Mouse (Mus musculus) stomach, postnatal 0 days (tissue): ENCODE measurements around the gene Ash1l. TPM values are rescaled to one million over a fixed set of nuclear protein-coding genes. Genes with fewer than 3 reads are reported as not detected.
A peak's percentile ranks its signal among the peaks of the same experiment; 100 is the strongest.
"Not testable (repeated sequence)": the region's sequence is repeated elsewhere in the genome, so short reads cannot be mapped to it uniquely, and the experiment has no call there.

ENCODE experiments used
- ATAC-seq: fragments of 200-750 bp; cut with Nextera tagmentation; 2 replicates; pipeline ENCODE4 v1.8.0; 2017; ENCODE audit not compliant: low FRiP score, low TSS enrichment
- DNase-seq: peaks from one replicate; pipeline ENCODE4 v3.0.0-alpha.2; 2016; ENCODE audit warnings: low spot score
- H3K27ac ChIP-seq: fragments of 300-500 bp; sonication (generic); replicated peaks from 2 replicates; pipeline ENCODE4 v1.5.1; 2014; ENCODE audit warnings: mild to moderate bottlenecking, control low read depth
- H3K27me3 ChIP-seq: fragments of 300-500 bp; sonication (generic); 2 replicates; pipeline ENCODE4 v1.6.1; 2014; ENCODE audit warnings: low read length; ENCODE audit not compliant: control insufficient read depth, insufficient read depth
- H3K36me3 ChIP-seq: fragments of 300-500 bp; sonication (generic); 2 replicates; pipeline ENCODE4 v1.6.1; 2014; ENCODE audit warnings: low read length, mixed read lengths; ENCODE audit not compliant: control insufficient read depth, insufficient read depth
- H3K4me1 ChIP-seq: fragments of 300-500 bp; sonication (generic); replicated peaks from 2 replicates; pipeline ENCODE4 v1.6.1; 2014; ENCODE audit warnings: antibody characterized with exemption; ENCODE audit not compliant: control insufficient read depth, insufficient read depth
- H3K4me2 ChIP-seq: fragments of 300-500 bp; sonication (generic); replicated peaks from 2 replicates; pipeline ENCODE4 v1.6.1; 2014; ENCODE audit warnings: low read depth, mild to moderate bottlenecking, control low read depth, moderate library complexity
- H3K4me3 ChIP-seq: fragments of 300-500 bp; sonication (generic); 2 replicates; pipeline ENCODE4 v1.5.1; 2014; ENCODE audit warnings: low read depth, low read length, control low read depth
- H3K9ac ChIP-seq: fragments of 300-500 bp; sonication (generic); 2 replicates; pipeline ENCODE4 v1.6.1; 2014; ENCODE audit warnings: mild to moderate bottlenecking, low read length, control low read depth, mixed read lengths
- H3K9me3 ChIP-seq: fragments of 300-500 bp; sonication (generic); 2 replicates; pipeline ENCODE4 v1.6.1; 2016; ENCODE audit warnings: low read length; ENCODE audit not compliant: control insufficient read depth
- CTCF ChIP-seq: IDR thresholded peaks from 2 replicates; pipeline ENCODE4 v1.5.1; 2016; ENCODE audit warnings: antibody characterized with exemption, low read depth, mild to moderate bottlenecking, moderate library complexity
- EP300 ChIP-seq: optimal IDR thresholded peaks from 2 replicates; pipeline ENCODE3; 2016; ENCODE audit warnings: antibody characterized with exemption
- whole genome bisulfite sequencing: fragments of 180-500 bp; shearing (Covaris S2); extraction: QIAGEN DNeasy Blood & Tissue Kit; methylation state at CpG from one replicate; pipeline ENCODE4 v1.1.7; 2014; 5-methylcytosine and 5-hydroxymethylcytosine counted together
- polyA plus RNA-seq: library from polyadenylated mRNA; unstranded; fragments of >200 nt; fragmentation: Nextera tagmentation; extraction: Ambion mirVana; gene quantifications from 2 replicates; pipeline ENCODE4 v1.2.1, GENCODE M21; 2015

Gene Ash1l
- polyA plus RNA-seq, 1 experiment from 2014 or later = 9.2 TPM

DNA sequence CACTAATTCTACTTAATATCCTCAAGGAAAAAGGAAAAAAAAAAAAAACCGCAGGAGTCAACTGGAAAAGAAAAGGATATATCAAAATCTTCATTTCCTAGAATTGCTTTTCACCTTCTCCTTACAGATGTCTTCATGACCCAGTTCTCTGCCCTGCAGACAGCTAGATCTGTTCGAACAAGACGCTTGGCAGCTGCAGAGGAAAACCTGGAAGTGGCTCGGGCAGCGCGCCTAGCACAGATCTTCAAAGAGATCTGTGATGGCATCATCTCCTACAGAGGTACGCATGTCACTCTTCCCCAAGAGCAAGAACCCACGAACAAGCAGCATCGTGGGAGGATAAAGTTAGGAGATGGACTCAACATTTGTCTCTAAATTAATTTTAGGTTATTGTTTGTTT is 107.9 kb downstream of the Ash1l start:
- H3K27ac ChIP-seq = no peak overlapping the region
- WGBS = 96% methylated on average over 9 of the region's 9 CpGs
- H3K27me3 ChIP-seq = no peaks in the 10 kb centered on the region
- no peaks in the 10 kb centered on the region for H3K4me1 ChIP-seq
- H3K9ac ChIP-seq = no peak overlapping the region
- no peaks in the 10 kb centered on the region for H3K9me3 ChIP-seq
- no peak for DNase-seq
- H3K36me3 ChIP-seq = peaks cover 26% of the 10 kb centered on the region
- H3K4me2 ChIP-seq = no peak overlapping the region
- no peak overlapping the region for H3K4me3 ChIP-seq
- TF ChIP-seq EP300 (no peak), CTCF (no peak)
- ATAC-seq = no peak

GRCm38 (mm10) chr3:89058783-89059182 is 108.4 kb downstream of the Ash1l start:
- TF ChIP-seq CTCF (peak; percentile 69), EP300 (no peak)
- Histone ChIP-seq H3K4me1 (no peaks in the 10 kb centered on the region), H3K4me3 (no peak overlapping the region), H3K9ac (no peak overlapping the region), H3K27me3 (no peaks in the 10 kb centered on the region), H3K4me2 (no peak overlapping the region), H3K36me3 (peaks cover 30% of the 10 kb centered on the region), H3K9me3 (no peaks in the 10 kb centered on the region), H3K27ac (no peak overlapping the region)
- DNase-seq (peak; percentile 34), ATAC-seq (no peak)
- WGBS = 86% methylated on average over 3 of the region's 3 CpGs

DNA sequence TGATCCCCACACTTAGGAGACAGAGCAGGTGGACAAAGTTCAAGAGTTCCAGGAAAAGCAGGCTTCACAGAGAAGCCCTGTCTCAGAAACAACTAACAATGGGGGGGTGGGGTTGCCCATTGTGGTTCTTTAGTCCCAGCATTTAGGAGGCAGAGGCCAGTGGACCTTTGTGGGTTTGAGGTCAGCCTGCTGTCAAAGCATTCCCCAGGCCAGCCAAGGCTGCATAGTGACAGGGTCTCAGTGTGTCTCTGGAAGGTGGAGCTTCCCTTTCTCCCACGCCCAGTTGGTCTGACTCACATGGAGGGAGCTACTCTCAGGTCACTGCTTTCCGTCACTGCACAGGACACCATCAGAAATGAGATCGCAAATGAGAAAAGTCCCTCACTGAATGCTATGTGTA is 111.3 kb downstream of the Ash1l start:
- TF ChIP-seq CTCF (no peak), EP300 (no peak)
- DNase-seq (no peak), ATAC-seq (no peak)
- no peak overlapping the region for H3K27ac ChIP-seq
- no peak overlapping the region for H3K9ac ChIP-seq
- no peaks in the 10 kb centered on the region for H3K4me1 ChIP-seq
- H3K36me3 ChIP-seq = peaks cover 41% of the 10 kb centered on the region
- no peak overlapping the region for H3K4me3 ChIP-seq
- WGBS = 75% methylated on average over 3 of the region's 3 CpGs
- no peaks in the 10 kb centered on the region for H3K9me3 ChIP-seq
- H3K27me3 ChIP-seq = no peaks in the 10 kb centered on the region
- no peak overlapping the region for H3K4me2 ChIP-seq

DNA sequence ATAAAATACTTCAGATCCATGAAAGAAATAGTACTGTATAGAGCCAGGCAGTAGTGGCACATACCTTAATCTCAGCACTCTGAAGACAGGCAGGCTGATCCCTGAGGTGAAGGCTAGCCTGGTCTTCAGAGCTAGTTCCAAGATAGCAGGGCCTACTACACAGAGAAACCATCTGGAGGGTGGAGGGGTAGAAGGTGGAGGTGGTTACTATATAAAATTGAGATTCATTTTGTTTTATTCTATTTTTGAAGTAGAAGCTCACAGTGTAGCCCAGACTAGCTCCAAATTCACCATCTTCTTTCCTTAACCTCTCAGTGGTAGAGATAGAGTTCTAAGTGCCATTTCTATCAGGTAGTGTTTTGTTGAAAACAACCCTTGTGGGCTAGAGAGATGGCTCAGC is 116.8 kb downstream of the Ash1l start:
- Histone ChIP-seq H3K4me1 (no peaks in the 10 kb centered on the region), H3K9ac (no peak overlapping the region), H3K4me3 (no peak overlapping the region), H3K27ac (no peak overlapping the region), H3K4me2 (no peak overlapping the region), H3K9me3 (no peaks in the 10 kb centered on the region), H3K27me3 (no peaks in the 10 kb centered on the region), H3K36me3 (peaks cover 41% of the 10 kb centered on the region)
- DNase-seq (no peak), ATAC-seq (no peak)
- TF ChIP-seq EP300 (no peak), CTCF (no peak)

DNA sequence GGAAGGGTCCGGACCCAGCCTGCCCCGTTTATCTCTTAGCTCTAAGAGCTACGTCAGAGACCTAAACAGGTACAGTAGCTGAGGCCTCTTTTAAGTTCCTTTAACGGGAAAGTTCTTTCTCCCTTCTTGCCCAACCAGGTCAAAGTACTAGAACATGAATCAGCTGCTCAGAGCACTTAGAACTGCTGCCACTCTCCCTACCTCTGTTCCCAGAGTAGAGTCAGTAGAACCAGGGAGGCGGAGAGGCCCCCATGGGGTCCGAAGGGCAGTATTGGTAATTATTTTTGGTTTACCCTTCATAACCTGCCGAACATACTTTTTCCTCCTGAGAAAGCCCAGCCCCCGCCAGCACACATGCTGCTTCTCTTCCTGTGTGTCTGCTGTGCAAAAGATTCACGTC is 127.0 kb downstream of the Ash1l start:
- 90% methylated on average over 9 of the region's 9 CpGs for whole genome bisulfite sequencing
- no peak overlapping the region for H3K27ac ChIP-seq

DNA sequence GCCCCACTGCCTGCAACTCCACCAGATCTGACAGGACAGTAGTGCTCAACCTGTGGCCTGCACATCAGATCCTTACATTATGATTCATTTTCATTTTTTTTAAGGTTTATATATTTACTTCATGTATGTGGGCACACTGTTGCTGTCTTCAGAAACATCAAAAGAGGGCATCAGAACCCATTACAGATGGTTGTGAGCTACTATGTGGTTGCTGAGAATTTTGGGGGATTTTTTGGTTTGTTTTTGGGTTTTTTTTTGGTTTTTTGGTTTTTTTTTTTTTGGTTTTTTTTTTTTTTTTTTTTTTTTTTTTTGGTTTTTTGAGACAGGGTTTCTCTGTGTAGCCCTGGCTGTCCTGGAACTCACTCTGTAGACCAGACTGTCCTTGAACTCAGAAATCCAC is 131.9 kb downstream of the Ash1l start:
- not testable (repeated sequence) for H3K27ac ChIP-seq, H3K9ac ChIP-seq, H3K4me2 ChIP-seq, DNase-seq, H3K27me3 ChIP-seq, ATAC-seq, H3K4me3 ChIP-seq, H3K9me3 ChIP-seq, H3K4me1 ChIP-seq
- peaks cover 11% of the 10 kb centered on the region for H3K36me3 ChIP-seq

More for the DNA sequence above, 127.0 kb downstream of the Ash1l start:
- H3K27me3 ChIP-seq = no peaks in the 10 kb centered on the region
- no peaks in the 10 kb centered on the region for H3K9me3 ChIP-seq
- H3K4me1 ChIP-seq = no peaks in the 10 kb centered on the region
- ATAC-seq (no peak), DNase-seq (no peak)
- no peak overlapping the region for H3K9ac ChIP-seq
- H3K36me3 ChIP-seq = peaks cover 46% of the 10 kb centered on the region
- no peak overlapping the region for H3K4me2 ChIP-seq
- no peak overlapping the region for H3K4me3 ChIP-seq
- TF ChIP-seq EP300 (no peak), CTCF (no peak)

GRCm38 (mm10) chr3:89084133-89084532 is 133.7 kb downstream of the Ash1l start:
- H3K9me3 ChIP-seq = no peaks in the 10 kb centered on the region
- no peaks in the 10 kb centered on the region for H3K27me3 ChIP-seq
- no peak overlapping the region for H3K9ac ChIP-seq
- peaks cover 2% of the 10 kb centered on the region; the same call in 1 of the 2 replicates for H3K36me3 ChIP-seq
- no peak for TF ChIP-seq CTCF
- no peak for TF ChIP-seq EP300
- H3K4me2 ChIP-seq = no peak overlapping the region
- H3K4me3 ChIP-seq = no peak overlapping the region
- ATAC-seq (no peak), DNase-seq (no peak)
- H3K4me1 ChIP-seq = peaks cover 6% of the 10 kb centered on the region; the same call in 1 of the 2 replicates
- no peak overlapping the region for H3K27ac ChIP-seq
- 87% methylated on average over 2 of the region's 2 CpGs for WGBS
